Mouse (Mus musculus) urinary bladder, adult 2 months (tissue): ENCODE data around the gene Setd4. TPM values are rescaled to one million over a fixed set of nuclear protein-coding genes. Genes with fewer than 3 reads are reported as not detected.

ENCODE experiments used
- DNase-seq: peaks from one replicate; pipeline ENCODE4 v3.0.0; 2022; ENCODE audit warnings: low spot score
- polyA plus RNA-seq: library from polyadenylated mRNA; depleted of rRNA; stranded (reverse); fragments of >200 nt; gene quantifications from 2 replicates; pipeline ENCODE4 v1.2.3, GENCODE M21; 2012; rRNA removed

The Setd4 gene
- polyA plus RNA-seq, 1 experiment: 12.7 TPM

DNA sequence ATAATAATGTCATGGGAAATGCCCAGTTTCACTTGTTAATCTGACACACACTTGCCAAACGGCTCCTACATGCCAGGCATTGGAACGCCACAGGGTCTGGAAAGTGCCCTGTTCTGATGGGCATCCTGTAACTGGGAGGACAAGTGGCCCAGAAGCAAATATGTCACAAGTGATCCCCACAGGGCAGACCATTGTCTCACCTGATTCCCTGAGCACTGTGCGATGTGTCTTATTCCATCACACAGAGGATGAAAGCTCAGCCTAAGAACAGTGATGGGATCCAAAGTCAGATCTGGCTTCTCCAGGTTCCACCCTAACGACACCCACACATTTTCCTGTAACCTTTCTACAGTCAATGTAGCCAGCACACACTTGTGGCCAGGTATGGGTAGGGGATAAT is 58.9 kb downstream of the Setd4 start:
- DNase-seq: no peak

DNA sequence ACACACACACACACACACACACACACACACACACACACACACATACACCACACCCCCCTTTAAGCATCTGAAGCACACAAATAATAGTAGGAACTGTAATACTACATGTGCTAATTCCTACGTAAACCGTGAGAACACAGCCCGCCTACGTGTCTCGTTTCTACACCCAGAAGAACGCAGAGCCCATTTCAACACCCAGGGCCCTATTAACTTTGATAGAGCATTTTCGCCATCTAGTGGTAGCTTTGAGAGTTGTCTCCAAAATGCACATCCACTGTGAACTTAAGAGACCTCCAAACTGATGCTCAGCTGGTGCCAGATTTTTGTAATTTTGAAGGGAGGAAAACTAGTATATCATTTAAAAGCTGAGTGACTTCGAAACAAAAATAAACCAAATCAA is 60.2 kb downstream of the Setd4 start:
- DNase-seq: no peak

DNA sequence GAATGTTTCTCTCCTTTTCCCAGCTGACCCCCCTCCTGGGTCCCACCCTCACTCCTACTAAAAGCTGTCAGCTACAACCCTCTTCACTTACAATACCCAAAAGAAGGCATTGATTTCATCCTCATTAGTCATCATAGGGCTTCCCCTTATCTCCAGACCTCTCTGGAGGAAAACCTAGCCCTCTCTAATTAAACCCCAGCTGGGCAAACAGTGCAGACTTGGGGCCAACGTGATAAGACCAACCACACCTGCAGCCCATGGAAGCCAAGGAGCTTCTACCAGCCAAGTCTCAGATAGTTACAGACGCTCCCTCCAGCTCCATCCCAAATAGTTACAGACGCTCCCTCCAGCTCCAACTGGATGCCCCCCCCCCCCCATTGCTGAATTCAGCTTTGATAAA is 64.0 kb downstream of the Setd4 start:
- DNase-seq: no peak

DNA sequence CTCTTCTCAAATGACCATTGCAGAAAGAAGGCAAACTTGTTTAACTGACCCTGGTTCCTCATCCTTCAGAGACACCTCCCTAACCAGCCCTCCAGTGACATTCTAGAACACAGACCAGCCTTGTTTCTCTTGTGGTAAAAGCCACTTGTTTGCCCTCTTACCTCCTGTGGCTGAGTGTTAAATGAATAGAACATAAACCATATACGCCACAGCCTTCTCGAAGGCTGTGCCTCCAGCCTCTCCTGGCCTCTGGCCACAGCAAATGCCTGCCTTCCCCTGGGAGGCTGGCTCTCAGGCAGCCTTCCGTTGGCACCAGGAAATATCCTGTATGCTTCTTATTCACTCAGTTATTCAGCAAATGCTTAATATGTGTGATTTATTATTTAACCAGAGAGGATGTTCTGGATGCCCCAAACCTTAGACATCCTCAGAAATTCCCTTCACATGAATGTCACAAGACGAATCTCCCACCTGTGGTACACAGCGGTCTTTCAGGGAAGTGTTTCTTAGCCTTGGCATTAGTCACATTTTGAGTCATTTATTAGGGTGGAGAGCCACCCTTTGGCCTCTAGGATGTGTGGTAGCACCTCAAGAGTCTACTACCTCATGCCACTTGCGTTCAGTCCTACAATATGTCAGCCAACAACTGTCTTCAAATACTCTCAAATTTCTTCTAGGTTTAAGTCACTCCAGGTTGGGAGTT is 68.6 kb downstream of the Setd4 start:
- no peak for DNase-seq

Other genes with a start within 250 kb of the Setd4 start
- 98.0 and 118 TPM in 2 replicates for gene Cbr1, start 1.8 kb upstream of the Setd4 start, polyA plus RNA-seq
- gene Gm5678, start 24.0 kb upstream of the Setd4 start, polyA plus RNA-seq: not detected in 2 replicates
- gene Cbr3, start 79.2 kb upstream of the Setd4 start, polyA plus RNA-seq: 18.0 and 21.7 TPM in 2 replicates
- gene Dop1b, start 107.8 kb upstream of the Setd4 start, polyA plus RNA-seq: 30.7 and 34.3 TPM in 2 replicates
- 23.1 and 28.4 TPM in 2 replicates for gene Morc3, start 228.1 kb upstream of the Setd4 start, polyA plus RNA-seq